Mouse (Mus musculus): ENCODE data around the gene Tspan5. TPM values are rescaled to one million over a fixed set of nuclear protein-coding genes. Genes with fewer than 3 reads are reported as not detected.

Tspan5 gene
- total RNA-seq, 2 experiments from 2014 or later = 201 to 205 TPM

DNA sequence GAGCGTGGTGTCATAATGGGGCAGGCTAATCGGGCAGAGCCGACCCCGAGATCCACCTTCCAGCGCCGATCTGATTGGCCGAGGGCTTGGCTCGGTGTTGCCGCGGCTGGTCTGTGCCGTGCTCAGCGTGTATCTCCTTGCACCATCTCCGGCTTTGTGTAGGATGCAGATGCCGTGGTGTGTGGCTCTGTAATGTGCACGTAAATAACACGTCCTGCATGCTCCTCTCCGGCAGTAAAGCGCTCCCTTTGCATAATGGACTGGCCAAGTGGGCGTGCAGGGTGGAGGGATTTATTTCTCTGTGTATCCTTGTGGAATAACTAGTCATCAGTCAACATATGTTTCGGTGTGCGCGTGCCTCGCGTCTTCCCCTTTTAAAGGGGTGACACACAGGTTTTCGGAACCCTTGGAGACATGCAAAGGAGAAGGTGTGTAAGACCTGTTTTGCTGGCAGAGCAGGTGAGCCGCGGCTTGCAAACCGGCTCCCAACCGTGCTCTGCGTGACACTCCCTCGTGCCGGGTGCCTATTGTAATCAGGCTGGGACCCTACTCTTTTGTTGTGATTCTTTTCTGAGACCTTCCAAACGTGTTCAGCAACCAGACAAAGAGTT, 1.2 kb downstream of the Tspan5 start:
- peak in 1 of 2 experiments; percentile 42 for DNase-seq (ENCODE audit: extremely low spot score in 1 of 2, low spot score in 1 of 2)

GRCm38 (mm10) chr3:138744030-138744774, 2.2 kb downstream of the Tspan5 start:
- no peak for DNase-seq (ENCODE audit: extremely low spot score in 1 of 2, low spot score in 1 of 2)

GRCm38 (mm10) chr3:138745091-138745490, 3.1 kb downstream of the Tspan5 start:
- no peak for DNase-seq (ENCODE audit: extremely low spot score in 1 of 2, low spot score in 1 of 2)

DNA sequence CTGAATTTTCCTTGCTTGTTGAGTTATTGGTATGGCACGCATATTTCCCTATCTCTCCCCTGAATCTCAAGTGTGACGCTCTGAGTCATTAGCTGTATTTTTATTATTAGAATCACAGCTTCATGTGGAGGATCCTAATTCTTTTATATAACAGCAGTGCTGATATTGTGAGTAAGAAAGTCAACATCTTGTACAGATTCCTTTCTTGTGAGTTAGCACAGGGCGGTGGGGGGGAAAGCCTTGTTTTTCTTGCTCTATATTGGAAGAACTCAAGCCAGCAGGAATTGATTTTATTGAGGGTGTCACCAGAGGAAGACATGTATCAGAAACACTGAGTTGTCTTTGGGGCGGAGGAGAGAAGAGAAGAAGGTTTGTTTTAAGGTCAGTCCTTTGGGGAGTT, 3.6 kb downstream of the Tspan5 start:
- DNase-seq (ENCODE audit: extremely low spot score in 1 of 2, low spot score in 1 of 2) = no peak

DNA sequence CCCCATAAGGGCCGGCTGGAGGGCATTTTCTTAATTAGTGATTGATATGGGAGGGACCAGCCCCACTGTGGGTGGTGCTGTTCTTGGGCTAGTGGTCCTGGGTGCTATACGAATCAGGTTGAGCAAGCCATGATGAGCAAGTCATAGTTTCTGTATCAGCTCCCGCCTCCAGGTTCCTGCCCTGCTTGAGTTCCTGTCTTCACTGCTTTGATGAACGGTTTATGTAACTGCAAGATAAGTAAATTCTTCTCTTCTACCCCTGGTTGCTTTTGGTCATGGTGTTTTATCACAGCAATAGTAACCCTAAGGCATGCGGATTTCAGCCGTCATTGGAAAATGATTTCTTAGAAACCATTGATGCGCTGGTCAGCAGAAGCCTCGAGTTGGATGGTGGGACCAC, 4.6 kb downstream of the Tspan5 start:
- no peak for DNase-seq (ENCODE audit: extremely low spot score in 1 of 2, low spot score in 1 of 2)

DNA sequence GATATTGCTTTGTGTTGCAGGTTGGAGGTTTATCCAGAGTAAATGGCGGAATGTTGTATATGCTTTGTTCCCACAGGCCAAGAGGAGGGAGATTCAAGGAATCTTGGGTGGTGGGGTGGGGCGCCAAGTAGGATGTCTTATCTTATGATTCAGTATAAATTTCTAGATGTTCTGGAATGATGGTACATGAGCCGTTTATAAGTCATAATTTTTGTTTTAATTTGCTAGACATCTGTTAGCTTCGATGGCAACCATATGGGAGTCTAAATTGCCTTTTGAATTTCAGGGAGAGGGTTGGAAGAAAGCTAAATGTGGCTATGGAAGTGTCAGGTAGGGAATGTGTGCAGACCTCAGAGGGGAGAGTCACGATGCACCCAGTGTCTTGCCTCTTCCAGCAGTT, 5.0 kb downstream of the Tspan5 start:
- no peak for DNase-seq (ENCODE audit: extremely low spot score in 1 of 2, low spot score in 1 of 2)

DNA sequence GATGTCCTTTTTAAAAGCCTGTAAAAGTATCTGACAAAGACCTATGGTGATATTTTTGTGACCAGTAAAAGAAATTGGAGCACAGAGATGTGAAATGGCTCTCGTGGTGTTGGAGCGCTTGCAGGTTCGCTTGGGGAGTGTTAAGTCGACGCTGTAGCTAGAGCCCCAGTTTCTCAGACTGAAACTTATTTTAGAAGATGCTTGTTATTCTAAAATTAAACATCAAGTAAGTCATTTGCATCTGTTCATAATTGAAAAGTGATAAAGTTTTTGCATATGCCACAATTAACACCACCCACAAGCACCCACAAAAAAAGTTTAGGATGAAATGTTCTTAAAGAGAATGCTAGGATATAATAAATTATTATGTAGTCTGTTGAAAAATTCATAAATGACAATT, 6.0 kb downstream of the Tspan5 start:
- DNase-seq (ENCODE audit: extremely low spot score in 1 of 2, low spot score in 1 of 2) = no peak

DNA sequence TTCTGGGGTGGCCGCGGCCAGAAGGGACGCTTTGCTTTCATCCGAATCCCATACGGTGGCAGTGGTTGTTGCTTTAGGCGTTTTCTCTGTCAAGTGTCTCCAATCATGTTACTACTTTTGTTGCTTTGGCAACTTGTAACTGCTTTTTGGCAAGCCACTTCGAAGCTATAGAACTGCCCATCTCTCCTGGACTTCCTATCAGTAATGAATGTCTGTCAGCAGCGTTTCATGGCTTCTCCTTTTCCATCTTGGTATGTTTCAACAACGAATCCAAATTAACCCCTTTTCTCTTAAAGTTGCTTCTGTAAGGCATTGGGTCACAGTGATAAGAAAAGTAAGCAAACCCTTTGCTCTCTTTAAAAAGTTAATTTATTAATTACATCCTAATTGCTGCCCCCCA, 7.7 kb downstream of the Tspan5 start:
- DNase-seq (ENCODE audit: extremely low spot score in 1 of 2, low spot score in 1 of 2) = no peak

DNA sequence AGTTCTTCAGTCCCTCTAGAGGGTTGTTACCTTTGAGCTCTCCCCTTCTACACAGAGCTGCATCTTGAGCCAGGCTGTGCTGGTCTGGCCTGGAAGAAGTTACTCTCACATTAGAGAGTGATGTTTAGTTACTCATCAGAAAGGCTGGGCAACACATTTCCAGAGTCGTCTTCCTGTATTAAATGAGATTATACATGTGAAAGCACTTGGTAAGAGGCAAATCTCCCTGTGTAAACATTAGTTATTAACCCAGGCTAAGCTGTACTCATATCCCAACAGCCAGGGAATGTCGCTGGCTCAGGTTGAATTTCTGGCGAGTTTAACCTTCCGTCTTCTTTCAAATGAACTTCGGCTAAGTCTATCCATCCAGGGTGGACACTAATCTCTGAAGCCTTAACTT, 9.3 kb downstream of the Tspan5 start:
- no peak for DNase-seq (ENCODE audit: extremely low spot score in 1 of 2, low spot score in 1 of 2)

GRCm38 (mm10) chr3:138752056-138752455, 10.1 kb downstream of the Tspan5 start:
- DNase-seq (ENCODE audit: extremely low spot score in 1 of 2, low spot score in 1 of 2) = no peak

GRCm38 (mm10) chr3:138752769-138753168, 10.8 kb downstream of the Tspan5 start:
- DNase-seq (ENCODE audit: extremely low spot score in 1 of 2, low spot score in 1 of 2) = no peak

- DNase-seq (ENCODE audit: extremely low spot score in 1 of 2, low spot score in 1 of 2) = no peak
These were observed 11.3 kb downstream of the Tspan5 start for GRCm38 (mm10) chr3:138753182-138753885.

- no peak for DNase-seq (ENCODE audit: extremely low spot score in 1 of 2, low spot score in 1 of 2)
These were observed 12.3 kb downstream of the Tspan5 start for GRCm38 (mm10) chr3:138754328-138754727.

GRCm38 (mm10) chr3:138757283-138757682, 15.3 kb downstream of the Tspan5 start:
- no peak for DNase-seq (ENCODE audit: extremely low spot score in 1 of 2, low spot score in 1 of 2)

DNA sequence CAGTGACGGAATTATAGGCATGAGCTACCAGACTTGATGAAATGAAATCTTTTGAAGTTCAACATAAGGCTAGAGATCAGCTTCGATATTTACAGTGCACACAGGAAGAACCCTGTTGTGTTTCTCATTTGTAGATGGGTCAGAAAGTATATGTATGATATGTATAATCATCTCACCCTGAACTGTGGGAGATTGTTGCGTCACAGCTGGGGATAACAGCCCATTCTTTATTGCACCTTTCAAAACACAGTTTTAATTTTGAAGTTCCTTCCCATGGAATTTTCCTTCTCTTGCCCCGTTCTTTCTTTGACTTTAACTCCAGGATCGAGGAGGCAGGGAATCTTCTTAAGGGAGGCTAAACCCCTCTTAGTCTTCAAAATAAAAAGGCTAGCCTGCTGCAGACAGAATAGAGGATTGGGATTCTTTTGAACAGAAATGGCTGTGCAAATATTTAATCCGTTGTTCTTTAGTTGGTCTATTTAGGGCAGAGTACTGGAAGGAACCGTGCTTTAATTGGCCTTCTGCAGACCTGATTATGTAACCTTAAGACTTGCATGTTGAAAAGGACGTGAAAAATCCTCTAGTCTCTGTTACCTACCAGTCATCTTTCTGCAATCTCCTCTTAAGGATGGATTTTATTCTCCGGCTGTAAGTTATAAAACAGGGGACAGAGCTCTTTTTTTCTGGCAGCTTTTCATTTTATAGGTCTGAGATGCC, 18.1 kb downstream of the Tspan5 start:
- DNase-seq (ENCODE audit: extremely low spot score in 1 of 2, low spot score in 1 of 2) = no peak

DNA sequence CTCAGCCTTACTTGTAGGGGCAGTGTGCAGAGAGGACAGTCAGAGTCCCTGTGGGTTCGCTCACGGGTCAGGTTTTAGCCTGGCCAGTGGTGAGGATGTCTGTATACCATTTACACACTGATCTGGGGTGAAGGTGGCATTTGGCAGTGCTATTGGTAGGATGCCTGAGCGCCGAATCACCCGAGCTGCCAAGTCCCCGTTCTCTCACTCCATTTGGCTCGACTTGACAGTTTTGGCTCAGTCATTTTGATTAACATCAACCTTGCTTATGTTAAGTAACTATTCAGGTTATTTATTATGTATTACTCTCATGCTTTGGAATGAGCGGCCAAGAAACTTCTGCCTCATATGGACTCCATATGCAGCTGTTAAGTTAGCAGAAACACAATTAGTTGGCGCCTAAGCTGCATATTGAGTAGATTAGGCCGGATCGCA, 18.7 kb downstream of the Tspan5 start:
- no peak for DNase-seq (ENCODE audit: extremely low spot score in 1 of 2, low spot score in 1 of 2)

- no peak for DNase-seq (ENCODE audit: extremely low spot score in 1 of 2, low spot score in 1 of 2)
These were observed 19.5 kb downstream of the Tspan5 start for GRCm38 (mm10) chr3:138761531-138761930.

DNA sequence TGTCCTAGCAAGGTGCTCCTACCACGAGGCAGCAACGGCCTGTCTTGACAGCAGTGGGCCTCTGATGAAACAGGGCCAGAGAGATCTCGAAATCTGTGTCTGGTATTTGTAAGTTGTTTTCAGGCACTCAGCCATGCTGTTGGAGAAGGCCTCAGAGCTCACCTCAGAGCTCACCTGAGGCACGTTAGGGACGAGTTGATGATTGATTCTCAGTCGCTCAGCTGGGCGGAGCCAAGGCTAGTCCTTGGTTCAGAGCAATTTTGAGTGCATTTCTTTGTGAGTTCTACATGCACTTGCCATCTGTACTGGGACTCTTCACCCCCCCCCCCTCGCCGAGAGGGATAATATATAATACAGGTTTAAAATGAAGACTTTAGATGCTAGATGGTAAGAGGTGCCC, 21.9 kb downstream of the Tspan5 start:
- no peak for DNase-seq (ENCODE audit: extremely low spot score in 1 of 2, low spot score in 1 of 2)

DNA sequence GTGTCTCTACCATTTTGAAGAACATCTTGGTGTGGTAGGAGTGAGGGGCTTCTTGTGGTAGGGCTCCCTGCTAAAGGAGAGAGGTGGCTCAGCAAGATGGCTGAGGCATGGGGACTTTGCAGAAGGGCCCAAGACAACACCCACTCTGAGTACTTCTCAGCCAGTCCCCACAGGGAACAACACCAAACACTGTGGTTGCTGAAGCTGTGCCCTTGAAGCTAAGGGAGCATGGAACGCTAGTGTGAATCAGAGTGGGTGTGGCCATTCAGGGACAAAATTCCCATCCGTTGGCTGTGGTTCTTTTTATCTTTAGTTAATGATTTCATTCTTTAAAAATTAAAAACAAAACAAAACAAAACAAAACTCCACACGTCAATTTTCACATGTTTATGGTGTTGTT, 22.8 kb downstream of the Tspan5 start:
- DNase-seq (ENCODE audit: extremely low spot score in 1 of 2, low spot score in 1 of 2) = no peak

GRCm38 (mm10) chr3:138767034-138767433, 25.0 kb downstream of the Tspan5 start:
- DNase-seq (ENCODE audit: extremely low spot score in 1 of 2, low spot score in 1 of 2) = no peak

DNA sequence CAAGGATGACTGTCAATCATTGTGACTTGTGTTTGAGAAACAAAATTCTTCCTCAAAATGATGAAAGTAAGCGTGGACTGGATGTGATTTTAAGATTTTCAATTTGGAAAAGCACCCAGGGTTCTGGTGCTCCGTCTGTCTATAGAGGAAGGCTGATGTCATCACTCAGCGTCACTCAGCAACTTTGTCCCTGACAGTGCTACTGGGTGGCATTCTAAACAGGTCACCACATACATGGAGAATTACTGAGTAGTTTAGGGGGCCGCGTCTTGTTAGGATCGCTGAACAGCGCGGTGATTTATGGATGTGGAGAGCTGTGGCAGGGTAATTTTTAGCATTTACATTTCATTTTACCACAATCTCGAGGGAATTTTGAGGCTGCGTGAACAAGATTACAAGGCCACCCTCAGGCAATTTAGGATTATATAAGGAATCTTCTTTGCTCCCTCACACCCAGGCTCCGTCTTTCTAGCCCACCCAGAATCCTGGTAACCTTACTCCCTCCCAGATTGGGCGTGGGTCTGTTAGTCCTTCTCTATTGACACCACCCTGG, 26.6 kb downstream of the Tspan5 start:
- no peak for DNase-seq (ENCODE audit: extremely low spot score in 1 of 2, low spot score in 1 of 2)

All from layer of hippocampus, postnatal 25 days (tissue).